ENCODE assay signal across 19 mouse cellular contexts in genomic region chr1:34819225-34819910, GRCm38 (mm10). TPM values are rescaled to one million over a fixed set of nuclear protein-coding genes. Genes with fewer than 3 reads are reported as not detected.
A peak's percentile ranks its signal among the peaks of the same experiment; 100 is the strongest.
DNase-seq lines count a peak whose midpoint lies in the region; ATAC-seq and TF ChIP-seq lines count a peak whose summit lies in the region.
"Had no signal": no experiment of that assay in that cellular context is flagged by ENCODE, and none has a peak within 500 bp of the region (broad histone marks: within the 10 kb centered on the region; RNA-seq: fewer than 3 reads in every experiment).

No protein-coding gene starts in this region.

- WGBS in hindbrain, embryonic 16.5 days, result 95% methylated on average over 6 of the region's 6 CpGs
- WGBS in hindbrain, embryonic 10.5 days, result 94% methylated on average over 6 of the region's 6 CpGs
- WGBS in lung, embryonic 14.5 days, result 86% methylated on average over 6 of the region's 6 CpGs
- 96% methylated on average over 6 of the region's 6 CpGs for WGBS in midbrain, embryonic 13.5 days
- 93% methylated on average over 6 of the region's 6 CpGs for WGBS in midbrain, postnatal 0 days
- 96% methylated on average over 6 of the region's 6 CpGs for WGBS in neural tube, embryonic 15.5 days

- H3K4me1 ChIP-seq in hindbrain, embryonic 16.5 days (ENCODE audit: control insufficient read depth, insufficient read depth, low read depth, low read length), result no peaks in the 10 kb centered on the region
- peaks cover 4% of the 10 kb centered on the region; the same call in 1 of the 2 replicates for H3K4me1 ChIP-seq in hindbrain, embryonic 10.5 days (replicated peaks)
- no peaks in the 10 kb centered on the region for H3K4me1 ChIP-seq in lung, embryonic 14.5 days (ENCODE audit: insufficient read depth)
- no peaks in the 10 kb centered on the region for H3K4me1 ChIP-seq in midbrain, embryonic 13.5 days (replicated peaks)
- no peaks in the 10 kb centered on the region for H3K4me1 ChIP-seq in midbrain, postnatal 0 days (ENCODE audit: insufficient read depth, low read length)
- no peaks in the 10 kb centered on the region for H3K4me1 ChIP-seq in neural tube, embryonic 15.5 days
- H3K4me1 ChIP-seq: embryonic facial prominence, embryonic 12.5 days; forebrain, embryonic 15.5 days had no signal

- no peak for TF ChIP-seq CTCF in lung, embryonic 14.5 days (IDR thresholded peaks at IDR 0.05; ENCODE audit: low read depth)
- TF ChIP-seq CTCF in midbrain, postnatal 0 days (IDR thresholded peaks at IDR 0.05), result no peak

- H3K27ac ChIP-seq in hindbrain, embryonic 16.5 days (ENCODE audit: low read depth, low read length), result no peak overlapping the region
- H3K27ac ChIP-seq in hindbrain, embryonic 10.5 days, result no peak overlapping the region
- no peak overlapping the region for H3K27ac ChIP-seq in lung, embryonic 14.5 days (ENCODE audit: low read depth)
- H3K27ac ChIP-seq in midbrain, embryonic 13.5 days, result no peak overlapping the region
- no peak overlapping the region for H3K27ac ChIP-seq in midbrain, postnatal 0 days (ENCODE audit: low read depth, low read length)
- H3K27ac ChIP-seq in neural tube, embryonic 15.5 days (replicated peaks), result no peak overlapping the region
- H3K27ac ChIP-seq: embryonic facial prominence, embryonic 12.5 days; forebrain, embryonic 15.5 days; heart, embryonic 10.5 days had no signal

- no peak for DNase-seq in hindbrain, embryonic 10.5 days (ENCODE audit: low spot score)
- peak; percentile 27 for DNase-seq in lung, embryonic 14.5 days
- no peak for DNase-seq in lung, postnatal 14 days
- DNase-seq in midbrain, postnatal 0 days (ENCODE audit: low spot score), result no peak
- DNase-seq: adrenal gland, postnatal 14 days; cerebellum, adult 11-12 months; cerebellum, adult 9-10 months; cerebellum, postnatal 25 days; gastrocnemius, postnatal 36 days; heart, adult 18-20 months; heart, postnatal 10 days had no signal

- no peaks in the 10 kb centered on the region for H3K27me3 ChIP-seq in hindbrain, embryonic 16.5 days (replicated peaks; ENCODE audit: control insufficient read depth, insufficient read depth, low read length)
- H3K27me3 ChIP-seq in hindbrain, embryonic 10.5 days (ENCODE audit: insufficient read depth, poor library complexity, severe bottlenecking), result no peaks in the 10 kb centered on the region
- H3K27me3 ChIP-seq in lung, embryonic 14.5 days (ENCODE audit: insufficient read depth, low read length), result no peaks in the 10 kb centered on the region
- no peaks in the 10 kb centered on the region for H3K27me3 ChIP-seq in midbrain, embryonic 13.5 days
- H3K27me3 ChIP-seq in midbrain, postnatal 0 days (ENCODE audit: insufficient read depth, low read length), result no peaks in the 10 kb centered on the region
- H3K27me3 ChIP-seq in neural tube, embryonic 15.5 days (replicated peaks), result no peaks in the 10 kb centered on the region
- H3K27me3 ChIP-seq: embryonic facial prominence, embryonic 12.5 days; forebrain, embryonic 15.5 days; Patski had no signal

- no peak overlapping the region for H3K4me2 ChIP-seq in hindbrain, embryonic 16.5 days (ENCODE audit: low read length)
- H3K4me2 ChIP-seq in lung, embryonic 14.5 days, result no peak overlapping the region
- no peak overlapping the region for H3K4me2 ChIP-seq in midbrain, embryonic 13.5 days (replicated peaks)
- H3K4me2 ChIP-seq in midbrain, postnatal 0 days (ENCODE audit: low read depth, low read length, poor library complexity, severe bottlenecking), result no peak overlapping the region
- H3K4me2 ChIP-seq in neural tube, embryonic 15.5 days, result no peak overlapping the region
- H3K4me2 ChIP-seq: embryonic facial prominence, embryonic 12.5 days; forebrain, embryonic 15.5 days had no signal

- peak; percentile 22; the same call in 1 of the 2 replicates for ATAC-seq in hindbrain, embryonic 16.5 days
- peak; percentile 23; the same call in 1 of the 2 replicates for ATAC-seq in lung, embryonic 14.5 days (ENCODE audit: insufficient read depth)
- ATAC-seq in midbrain, embryonic 13.5 days, result peak; percentile 18; the same call in 1 of the 2 replicates
- ATAC-seq in midbrain, postnatal 0 days (ENCODE audit: low FRiP score), result no peak
- no peak for ATAC-seq in neural tube, embryonic 15.5 days (ENCODE audit: low FRiP score)
- ATAC-seq: activated CD4-positive, CD25-positive, alpha-beta regulatory T cell, adult 4 months; forebrain, embryonic 15.5 days; Patski had no signal

- H3K9me3 ChIP-seq in hindbrain, embryonic 16.5 days (ENCODE audit: control insufficient read depth, low read length), result no peaks in the 10 kb centered on the region
- no peaks in the 10 kb centered on the region for H3K9me3 ChIP-seq in hindbrain, embryonic 10.5 days
- no peaks in the 10 kb centered on the region for H3K9me3 ChIP-seq in lung, embryonic 14.5 days (ENCODE audit: low read depth, low read length)
- H3K9me3 ChIP-seq in midbrain, embryonic 13.5 days, result no peaks in the 10 kb centered on the region
- H3K9me3 ChIP-seq in midbrain, postnatal 0 days (ENCODE audit: low read length), result no peaks in the 10 kb centered on the region
- H3K9me3 ChIP-seq in neural tube, embryonic 15.5 days (replicated peaks), result no peaks in the 10 kb centered on the region
- H3K9me3 ChIP-seq: embryonic facial prominence, embryonic 12.5 days; forebrain, embryonic 15.5 days; heart, embryonic 10.5 days had no signal

- peaks cover 28% of the 10 kb centered on the region for H3K36me3 ChIP-seq in hindbrain, embryonic 16.5 days (ENCODE audit: control insufficient read depth, insufficient read depth, low read length)
- H3K36me3 ChIP-seq in hindbrain, embryonic 10.5 days, result peaks cover 97% of the 10 kb centered on the region
- peaks cover 95% of the 10 kb centered on the region for H3K36me3 ChIP-seq in lung, embryonic 14.5 days (ENCODE audit: insufficient read depth)
- H3K36me3 ChIP-seq in midbrain, embryonic 13.5 days, result peaks cover 91% of the 10 kb centered on the region
- H3K36me3 ChIP-seq in midbrain, postnatal 0 days (ENCODE audit: insufficient read depth, low read length), result peaks cover 56% of the 10 kb centered on the region
- peaks cover 62% of the 10 kb centered on the region for H3K36me3 ChIP-seq in neural tube, embryonic 15.5 days

- no peak overlapping the region for H3K4me3 ChIP-seq in hindbrain, embryonic 16.5 days (ENCODE audit: low read length)
- H3K4me3 ChIP-seq in hindbrain, embryonic 10.5 days, result no peak overlapping the region
- H3K4me3 ChIP-seq in lung, embryonic 14.5 days (ENCODE audit: low read depth, low read length), result no peak overlapping the region
- no peak overlapping the region for H3K4me3 ChIP-seq in midbrain, embryonic 13.5 days (replicated peaks)
- no peak overlapping the region for H3K4me3 ChIP-seq in midbrain, postnatal 0 days (ENCODE audit: low read depth, low read length)
- no peak overlapping the region for H3K4me3 ChIP-seq in neural tube, embryonic 15.5 days (replicated peaks)
- H3K4me3 ChIP-seq: embryonic facial prominence, embryonic 12.5 days; forebrain, embryonic 15.5 days; heart, embryonic 10.5 days had no signal

- H3K9ac ChIP-seq in hindbrain, embryonic 16.5 days (ENCODE audit: low read depth, low read length), result no peak overlapping the region
- H3K9ac ChIP-seq in lung, embryonic 14.5 days, result no peak overlapping the region
- no peak overlapping the region for H3K9ac ChIP-seq in midbrain, embryonic 13.5 days (replicated peaks)
- no peak overlapping the region for H3K9ac ChIP-seq in midbrain, postnatal 0 days (replicated peaks; ENCODE audit: low read length, poor library complexity, severe bottlenecking)
- no peak overlapping the region for H3K9ac ChIP-seq in neural tube, embryonic 15.5 days (replicated peaks)
- H3K9ac ChIP-seq: embryonic facial prominence, embryonic 12.5 days; forebrain, embryonic 15.5 days had no signal

RNA-seq across cellular contexts. Expression of gene Fam168b, which starts 23.5 kb away (rescaled TPM):
- polyA plus RNA-seq in hindbrain, embryonic 16.5 days (2015; fragmentation: Nextera tagmentation; extraction: Ambion mirVana), result 102 and 130 TPM in 2 replicates
- 119 and 142 TPM in 2 replicates for polyA plus RNA-seq in hindbrain, embryonic 10.5 days (2016; fragmentation: Nextera tagmentation; extraction: Ambion mirVana)
- 76.9 and 86.0 TPM in 2 replicates for polyA plus RNA-seq in lung, embryonic 14.5 days (2014; fragmentation: Nextera tagmentation; extraction: Ambion mirVana)
- polyA plus RNA-seq in midbrain, embryonic 13.5 days (2015; fragmentation: Nextera tagmentation; extraction: Ambion mirVana), result 131 and 143 TPM in 2 replicates
- 319 and 542 TPM in 2 replicates for total RNA-seq in midbrain, postnatal 0 days (2014; rRNA removed)
- polyA plus RNA-seq in midbrain, postnatal 0 days (2015; fragmentation: Nextera tagmentation; extraction: Ambion mirVana), result 94.3 and 95.9 TPM in 2 replicates
- 107 and 119 TPM in 2 replicates for polyA plus RNA-seq in neural tube, embryonic 15.5 days (2015; fragmentation: Nextera tagmentation; extraction: Ambion mirVana)

RNA-seq across cellular contexts. Expression of gene Plekhb2, which starts 30.4 kb away (rescaled TPM):
- polyA plus RNA-seq in hindbrain, embryonic 16.5 days (2015; fragmentation: Nextera tagmentation; extraction: Ambion mirVana), result 94.3 and 95.4 TPM in 2 replicates
- polyA plus RNA-seq in hindbrain, embryonic 10.5 days (2016; fragmentation: Nextera tagmentation; extraction: Ambion mirVana), result 45.6 and 57.9 TPM in 2 replicates
- polyA plus RNA-seq in lung, embryonic 14.5 days (2014; fragmentation: Nextera tagmentation; extraction: Ambion mirVana), result 26.8 and 27.9 TPM in 2 replicates
- polyA plus RNA-seq in midbrain, embryonic 13.5 days (2015; fragmentation: Nextera tagmentation; extraction: Ambion mirVana), result 59.4 and 62.7 TPM in 2 replicates
- total RNA-seq in midbrain, postnatal 0 days (2014; rRNA removed), result 83.3 and 97.3 TPM in 2 replicates
- 85.1 and 93.1 TPM in 2 replicates for polyA plus RNA-seq in midbrain, postnatal 0 days (2015; fragmentation: Nextera tagmentation; extraction: Ambion mirVana)
- polyA plus RNA-seq in neural tube, embryonic 15.5 days (2015; fragmentation: Nextera tagmentation; extraction: Ambion mirVana), result 81.7 and 84.0 TPM in 2 replicates

Comparison
In these comparisons a context has a peak if more than half of its experiments do, and no peak if none do; other contexts are left out.
1. ATAC-seq: peak in hindbrain, embryonic 16.5 days (single experiment), lung, embryonic 14.5 days (single experiment) and midbrain, embryonic 13.5 days (single experiment); none in midbrain, postnatal 0 days (single experiment) and neural tube, embryonic 15.5 days (single experiment).